Mouse (Mus musculus) CH12.LX (cell line): ENCODE results near the gene Dnajb1. TPM values are rescaled to one million over a fixed set of nuclear protein-coding genes. Genes with fewer than 3 reads are reported as not detected.

Source experiments
- DNase-seq: peaks from one replicate; pipeline ENCODE4 v3.0.0-alpha.2; 2013; ENCODE audit errors: extremely low read depth
- H3K27ac ChIP-seq: 2 replicates; pipeline ENCODE4 v1.5.1; 2012; ENCODE audit warnings: low read depth, mild to moderate bottlenecking, control low read depth, moderate library complexity; ENCODE audit not compliant: insufficient read depth
- H3K27me3 ChIP-seq: replicated peaks from 2 replicates; pipeline ENCODE3; 2012; ENCODE audit warnings: inconsistent platforms
- H3K36me3 ChIP-seq, 2 experiments: replicated peaks in 1 of 2; 2 replicates each; pipeline versions ENCODE3 to v1.6.1; 2012; ENCODE audit warnings: inconsistent platforms in 1 of 2, low read length in 1 of 2, mild to moderate bottlenecking in 1 of 2, mixed read lengths in 1 of 2, moderate library complexity in 1 of 2; ENCODE audit not compliant: control insufficient read depth in 1 of 2, insufficient read depth in 1 of 2
- H3K4me1 ChIP-seq, 2 experiments: 2 replicates each; pipeline ENCODE4 v1.6.1; 2012; ENCODE audit warnings: inconsistent platforms in 1 of 2, moderate library complexity in 1 of 2; ENCODE audit not compliant: insufficient read depth in 2 of 2, control insufficient read depth in 1 of 2
- H3K4me2 ChIP-seq: 2 replicates; pipeline ENCODE4 v1.6.1; 2012; ENCODE audit warnings: low read depth, mild to moderate bottlenecking, control low read depth; ENCODE audit not compliant: poor library complexity, insufficient read depth, severe bottlenecking
- H3K4me3 ChIP-seq, 3 experiments: fragments of 150-350 bp in 1 of 3; sonication (generic) in 1 of 3; replicated peaks in 1 of 3; 2 replicates each; pipeline versions ENCODE3 to v1.5.1; 2011 to 2012; ENCODE audit warnings: low read depth in 2 of 3, low read length in 2 of 3, mild to moderate bottlenecking in 2 of 3, moderate library complexity in 2 of 3, control low read depth in 1 of 3, improper control_type of control experiment in 1 of 3, inconsistent platforms in 1 of 3, mixed read lengths in 1 of 3; ENCODE audit not compliant: poor library complexity in 1 of 3
- H3K79me2 ChIP-seq: replicated peaks from 2 replicates; pipeline ENCODE4 v1.6.1; 2012; ENCODE audit warnings: mild to moderate bottlenecking, moderate library complexity; ENCODE audit not compliant: control insufficient read depth, poor library complexity, insufficient read depth, severe bottlenecking; ENCODE audit errors: extremely low read depth
- H3K9ac ChIP-seq: 2 replicates; pipeline ENCODE4 v1.6.1; 2012; ENCODE audit warnings: low read depth, mild to moderate bottlenecking, control low read depth, moderate library complexity; ENCODE audit not compliant: insufficient read depth
- H3K9me3 ChIP-seq: replicated peaks from 2 replicates; pipeline ENCODE3; 2012; ENCODE audit warnings: low read length, inconsistent platforms, mixed read lengths
- CHD2 ChIP-seq: IDR thresholded peaks from 2 replicates; pipeline ENCODE4 v1.6.1; 2011; ENCODE audit warnings: low read length, improper control_type of control experiment
- CTCF ChIP-seq, 2 experiments: IDR thresholded peaks in 1 of 2; conservative IDR thresholded peaks in 1 of 2; 2 replicates each; pipeline ENCODE4 v1.5.1; 2011 to 2012; ENCODE audit warnings: low read depth in 2 of 2, low read length in 2 of 2, improper control_type of control experiment in 1 of 2, inconsistent platforms in 1 of 2, mild to moderate bottlenecking in 1 of 2, moderate library complexity in 1 of 2
- EP300 ChIP-seq: IDR thresholded peaks from 2 replicates; pipeline ENCODE4 v1.6.1; 2011; ENCODE audit warnings: low read length, improper control_type of control experiment
- HCFC1 ChIP-seq: IDR thresholded peaks from 2 replicates; pipeline ENCODE4 v1.6.1; 2012; ENCODE audit warnings: low read depth, mild to moderate bottlenecking, inconsistent platforms, low read length, improper control_type of control experiment
- JUND ChIP-seq: conservative IDR thresholded peaks from 2 replicates; pipeline ENCODE4 v1.6.1; 2011; ENCODE audit warnings: low read depth, low read length, improper control_type of control experiment
- KAT2A ChIP-seq: IDR thresholded peaks from 2 replicates; pipeline ENCODE4 v1.6.1; 2012; ENCODE audit warnings: low read length, improper control_type of control experiment, inconsistent platforms; ENCODE audit not compliant: insufficient replicate concordance
- MAX ChIP-seq: IDR thresholded peaks from 2 replicates; pipeline ENCODE4 v1.6.1; 2011; ENCODE audit warnings: low read length, improper control_type of control experiment
- MAZ ChIP-seq: IDR thresholded peaks from 2 replicates; pipeline ENCODE4 v1.6.1; 2012; ENCODE audit warnings: low read depth, mild to moderate bottlenecking, inconsistent platforms, low read length, improper control_type of control experiment, moderate library complexity
- MEF2A ChIP-seq: IDR thresholded peaks from 2 replicates; pipeline ENCODE4 v1.6.1; 2014; ENCODE audit warnings: low read depth, mild to moderate bottlenecking, inconsistent platforms, low read length, improper control_type of control experiment, borderline replicate concordance
- MXI1 ChIP-seq: IDR thresholded peaks from 2 replicates; pipeline ENCODE4 v1.6.1; 2011; ENCODE audit warnings: mild to moderate bottlenecking, low read depth, low read length, improper control_type of control experiment
- MYC ChIP-seq: IDR thresholded peaks from 2 replicates; pipeline ENCODE4 v1.6.1; 2011; ENCODE audit warnings: low read depth, mild to moderate bottlenecking, improper control_type of control experiment, low read length
- POLR2AphosphoS2 ChIP-seq: IDR thresholded peaks from 2 replicates; pipeline ENCODE4 v1.6.1; 2011; ENCODE audit warnings: low read depth, low read length, improper control_type of control experiment
- RAD21 ChIP-seq: IDR thresholded peaks from 2 replicates; pipeline ENCODE4 v1.6.1; 2011; ENCODE audit warnings: low read depth, mild to moderate bottlenecking, low read length, improper control_type of control experiment, moderate library complexity
- RCOR1 ChIP-seq: conservative IDR thresholded peaks from 2 replicates; pipeline ENCODE4 v1.6.1; 2012; ENCODE audit warnings: low read depth, mild to moderate bottlenecking, inconsistent platforms, low read length, improper control_type of control experiment
- SIN3A ChIP-seq: IDR thresholded peaks from 2 replicates; pipeline ENCODE4 v1.6.1; 2012; ENCODE audit warnings: low read length, improper control_type of control experiment, inconsistent platforms
- SMC3 ChIP-seq: IDR thresholded peaks from 2 replicates; pipeline ENCODE4 v1.6.1; 2011; ENCODE audit warnings: low read depth, low read length, improper control_type of control experiment
- TCF12 ChIP-seq: IDR thresholded peaks from 2 replicates; pipeline ENCODE4 v1.6.1; 2014; ENCODE audit warnings: low read depth, mild to moderate bottlenecking, inconsistent platforms, low read length, improper control_type of control experiment
- USF1 ChIP-seq: IDR thresholded peaks from 2 replicates; pipeline ENCODE4 v1.6.1; 2014; ENCODE audit warnings: low read depth, mild to moderate bottlenecking, inconsistent platforms, low read length, improper control_type of control experiment
- USF2 ChIP-seq: conservative IDR thresholded peaks from 2 replicates; pipeline ENCODE4 v1.6.1; 2011; ENCODE audit warnings: low read depth, low read length, improper control_type of control experiment
- ZC3H11A ChIP-seq: IDR thresholded peaks from 2 replicates; pipeline ENCODE4 v1.6.1; 2012; ENCODE audit warnings: low read depth, mild to moderate bottlenecking, inconsistent platforms, low read length, improper control_type of control experiment
- ZMIZ1 ChIP-seq: IDR thresholded peaks from 2 replicates; pipeline ENCODE4 v1.6.1; 2012; ENCODE audit warnings: low read depth, mild to moderate bottlenecking, inconsistent platforms, low read length, improper control_type of control experiment
- ZNF384 ChIP-seq: IDR thresholded peaks from 2 replicates; pipeline ENCODE4 v1.6.1; 2012; ENCODE audit warnings: low read depth, low read length, improper control_type of control experiment, inconsistent platforms
- dilution Hi-C: fragments of 300-500 bp; cut with MboI; formaldehyde crosslinking; loops from 2 replicates; pipeline ENCODE4 v1.14.3; 2020; ENCODE audit warnings: low sequenced_read_pairs; ENCODE audit not compliant: extremely low pct_unique_long_range_greater_than_20kb, extremely low pct_ligation_motif_present
- in situ Hi-C: fragments of 300-500 bp; cut with MboI; formaldehyde crosslinking; loops from 3 replicates; pipeline ENCODE4 v1.14.3; 2019; ENCODE audit warnings: low sequenced_read_pairs, low pct_ligation_motif_present, low pct_unique_long_range_greater_than_20kb, mixed read lengths
- polyA plus RNA-seq: library from polyadenylated mRNA; unstranded; fragments of >175 nt; gene quantifications from 2 replicates; pipeline ENCODE4 v1.2.1, GENCODE M21; 2012; ENCODE audit warnings: low read depth; ENCODE audit not compliant: insufficient read length
- total RNA-seq, 2 experiments: library from RNA; depleted of rRNA; stranded (reverse); fragments of 300-350 nt in 1 of 2; fragments of >200 nt in 1 of 2; gene quantifications; 2 replicates each; pipeline ENCODE4 v1.2.3; 2012 to 2014

The Dnajb1 gene
- total and polyA plus RNA-seq, 3 experiments: 24.9 to 30.9 (median 30.7) TPM

DNA sequence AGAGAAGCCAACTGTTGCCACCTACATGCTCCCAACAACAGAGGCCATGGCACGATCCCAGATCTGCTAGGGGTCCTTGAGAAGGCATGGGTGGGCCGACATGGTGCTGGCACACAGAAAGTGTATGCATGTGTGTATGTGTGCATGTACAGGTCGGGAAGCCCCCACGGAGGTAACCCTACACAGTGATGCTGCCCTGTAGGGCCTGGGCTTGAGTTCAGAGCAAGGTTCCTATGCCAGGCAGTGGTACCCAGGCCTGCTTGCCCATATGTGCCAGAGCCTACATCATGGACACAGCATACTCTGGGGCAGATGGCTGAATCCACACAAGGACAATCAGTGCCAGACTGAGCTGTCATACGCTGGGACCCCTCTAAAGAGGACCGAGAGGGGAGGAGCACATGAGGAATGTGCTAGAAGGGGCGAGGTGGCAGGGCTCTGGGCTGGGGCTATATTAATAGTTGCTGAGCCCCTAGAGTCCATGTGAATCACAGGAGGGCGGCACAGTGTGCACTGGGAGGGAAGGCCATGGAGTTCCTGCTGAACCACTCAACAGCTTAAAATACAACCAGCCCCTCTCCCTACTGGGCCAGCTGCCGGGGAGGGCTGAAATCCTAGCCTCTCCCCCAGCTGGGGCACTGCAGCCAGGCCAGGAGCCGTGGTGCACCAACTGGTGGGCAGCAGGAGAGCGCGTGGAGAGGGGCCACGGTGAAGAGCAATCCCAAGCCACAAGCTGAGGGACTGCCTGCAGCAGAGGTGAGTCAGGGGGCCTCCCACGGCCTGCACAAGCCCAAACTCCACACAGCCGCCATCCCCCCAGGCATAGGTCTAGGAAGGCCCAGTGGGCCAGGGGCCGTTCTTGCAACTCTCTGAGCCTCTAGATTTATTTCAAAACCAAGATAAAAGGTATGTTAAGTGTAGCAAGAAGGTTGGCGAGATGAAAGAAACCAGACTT, 32.2 kb upstream of the Dnajb1 start:
- Histone ChIP-seq H3K27me3 (no peaks in the 10 kb centered on the region), H3K4me1 (peaks cover 31 to 46% of the 10 kb centered on the region in 2 experiments), H3K36me3 (peaks cover 18 to 77% of the 10 kb centered on the region in 2 experiments), H3K9ac (no peak overlapping the region), H3K79me2 (peaks cover 16% of the 10 kb centered on the region), H3K4me3 (no peak overlapping the region), H3K27ac (no peak overlapping the region), H3K4me2 (no peak overlapping the region), H3K9me3 (no peaks in the 10 kb centered on the region)
- dilution Hi-C loops (no loop called here), in situ Hi-C loops (no loop called here)
- TF ChIP-seq MAX (no peak), RAD21 (no peak), ZC3H11A (no peak), SMC3 (no peak), HCFC1 (no peak), CHD2 (no peak), POLR2AphosphoS2 (no peak), USF2 (no peak), TCF12 (no peak), USF1 (no peak), SIN3A (no peak), MEF2A (no peak), MAZ (no peak), CTCF (conservative IDR thresholded peaks at IDR 0.05 in 1 of 2, IDR thresholded peaks at IDR 0.05 in 1 of 2; ENCODE audit: low read depth in 2 of 2, low read length in 2 of 2) (no peak), ZMIZ1 (no peak)
- DNase-seq: no peak

DNA sequence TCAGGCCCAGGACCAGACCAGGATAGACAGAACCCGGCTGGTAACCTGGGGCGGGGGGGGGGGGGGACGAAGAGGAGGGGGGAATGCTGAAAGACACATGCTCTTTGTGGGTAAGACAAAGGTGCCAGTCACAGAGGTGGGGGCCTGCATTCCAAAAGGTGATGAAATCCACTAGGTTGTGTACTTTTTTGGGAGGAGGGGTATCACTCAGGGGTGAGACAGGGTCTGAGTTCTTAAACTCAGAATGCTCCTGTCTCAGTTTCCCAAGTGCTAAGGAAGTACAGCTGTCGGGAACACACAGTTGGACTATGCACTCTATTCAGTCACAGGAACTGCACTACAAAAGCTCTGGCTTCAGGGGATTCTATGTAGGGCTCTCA, 31.5 kb upstream of the Dnajb1 start:
- peaks cover 11 to 76% of the 10 kb centered on the region in 2 experiments for H3K36me3 ChIP-seq
- dilution Hi-C loops: no loop called here
- H3K27ac ChIP-seq: no peak overlapping the region
- H3K4me3 ChIP-seq: no peak overlapping the region
- TF ChIP-seq KAT2A (no peak), RAD21 (no peak), CHD2 (no peak), RCOR1 (no peak), MYC (no peak), JUND (no peak), SIN3A (no peak), HCFC1 (no peak), ZNF384 (no peak), EP300 (no peak), MXI1 (no peak), USF1 (no peak)
- no peaks in the 10 kb centered on the region for H3K27me3 ChIP-seq
- H3K79me2 ChIP-seq: peaks cover 16% of the 10 kb centered on the region
- no peaks in the 10 kb centered on the region for H3K9me3 ChIP-seq
- H3K4me1 ChIP-seq: peaks cover 31 to 41% of the 10 kb centered on the region in 2 experiments
- no peak overlapping the region for H3K4me2 ChIP-seq
- H3K9ac ChIP-seq: no peak overlapping the region
- in situ Hi-C loops: no loop called here
- DNase-seq: no peak
